Mouse (Mus musculus): ENCODE data around the gene Cc2d2b. TPM values are rescaled to one million over a fixed set of nuclear protein-coding genes. Genes with fewer than 3 reads are reported as not detected.

The Cc2d2b gene
- polyA plus RNA-seq, 1 experiment from 2014 or later = 0.35 TPM

DNA sequence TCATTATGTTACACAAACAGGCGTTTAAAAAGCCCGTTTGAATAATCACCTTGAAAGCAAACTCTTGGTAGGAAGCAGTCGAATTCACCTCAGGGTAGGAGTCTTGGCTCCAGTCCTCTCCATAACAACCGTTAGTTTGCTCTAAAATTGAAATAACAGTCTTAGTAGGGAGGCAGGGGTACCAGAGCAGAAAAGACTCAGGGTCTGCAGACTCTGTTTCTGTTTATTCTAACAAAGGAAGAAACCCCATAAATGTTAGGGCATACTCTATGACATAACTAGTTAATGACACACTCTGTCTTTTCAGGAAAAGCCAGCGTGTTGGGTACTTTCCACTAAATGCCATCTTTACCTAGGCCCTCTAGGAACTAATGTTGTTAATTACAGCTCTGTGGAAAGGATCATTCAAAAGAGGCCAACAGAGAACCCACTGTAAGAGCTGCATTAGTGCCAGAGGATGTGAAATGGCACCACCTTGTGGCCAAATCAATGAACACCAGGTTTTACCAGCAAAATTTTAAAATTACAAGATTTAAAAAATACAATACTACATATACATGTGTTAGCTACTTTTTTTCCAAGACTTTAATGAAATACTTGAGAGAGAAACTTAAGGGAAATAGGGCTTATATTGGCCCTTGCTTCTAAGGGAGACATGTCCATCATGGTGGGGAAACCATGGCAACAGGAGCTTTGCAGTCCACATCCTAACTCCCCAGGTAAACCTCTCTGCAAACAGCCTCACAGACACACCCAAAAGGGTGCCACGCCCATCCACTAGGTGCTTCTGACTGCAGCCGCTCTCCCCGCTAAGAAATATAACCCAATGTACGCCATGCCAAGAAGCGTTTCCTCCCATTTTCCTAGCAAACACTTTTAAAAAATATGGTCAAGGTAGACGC is 26.2 kb upstream of the Cc2d2b start:
- Histone ChIP-seq H3K36me3 (ENCODE audit: control insufficient read depth, insufficient read depth, low read length) (no peaks in the 10 kb centered on the region), H3K9ac (ENCODE audit: low read length) (no peak overlapping the region), H3K4me2 (ENCODE audit: low read depth, low read length) (no peak overlapping the region), H3K27ac (ENCODE audit: low read length) (no peak overlapping the region), H3K27me3 (ENCODE audit: control insufficient read depth, insufficient read depth, low read length) (no peaks in the 10 kb centered on the region), H3K9me3 (replicated peaks; ENCODE audit: control insufficient read depth, low read length) (no peaks in the 10 kb centered on the region), H3K4me1 (ENCODE audit: control insufficient read depth, insufficient read depth, low read length) (no peaks in the 10 kb centered on the region), H3K4me3 (replicated peaks; ENCODE audit: low read length) (no peak overlapping the region)
- no peak for ATAC-seq (ENCODE audit: insufficient read depth, low FRiP score)
- WGBS = 49% methylated on average over 11 of the region's 11 CpGs

DNA sequence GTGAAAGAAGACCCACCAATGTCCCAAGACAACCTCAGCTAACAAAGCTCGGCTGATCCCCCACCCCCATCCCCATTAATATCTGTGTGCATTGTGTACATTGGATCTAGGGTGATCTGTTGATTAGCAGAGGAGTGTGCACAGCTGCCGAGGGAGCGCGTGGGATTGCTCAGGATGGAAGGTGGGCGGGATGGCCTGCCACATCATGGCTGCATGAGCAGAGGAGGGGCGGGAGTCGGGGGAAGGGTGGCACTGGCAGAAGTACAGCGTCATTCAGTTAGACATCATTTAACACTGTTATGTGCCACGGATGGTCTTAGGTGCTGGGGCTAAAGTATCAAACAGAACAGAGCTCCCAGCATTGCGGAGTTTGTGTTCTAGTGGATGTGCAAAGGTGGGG is 25.0 kb upstream of the Cc2d2b start:
- WGBS = 33% methylated on average over 10 of the region's 10 CpGs
- no peak for ATAC-seq (ENCODE audit: insufficient read depth, low FRiP score)

DNA sequence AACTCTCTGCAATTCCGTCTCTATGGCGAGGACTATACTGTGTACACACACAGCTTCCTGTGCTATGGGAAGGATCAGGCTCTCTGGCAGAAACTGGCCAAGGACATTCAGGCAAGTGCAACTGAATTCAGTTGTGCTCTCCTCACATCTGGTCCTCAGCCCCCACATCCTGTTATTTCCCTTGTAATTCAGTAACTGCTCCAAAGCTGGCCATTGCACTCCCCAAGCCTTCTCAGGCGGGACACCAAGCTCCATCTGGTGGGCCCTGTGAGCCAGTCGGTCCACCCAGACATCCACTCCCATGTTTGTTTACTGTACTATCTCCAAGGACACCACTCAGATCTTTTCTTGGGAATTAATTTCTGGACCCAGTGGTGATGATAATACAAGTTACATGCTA is 22.4 kb upstream of the Cc2d2b start:
- Histone ChIP-seq H3K4me2 (ENCODE audit: low read depth, low read length) (no peak overlapping the region), H3K36me3 (ENCODE audit: control insufficient read depth, insufficient read depth, low read length) (no peaks in the 10 kb centered on the region), H3K9me3 (replicated peaks; ENCODE audit: control insufficient read depth, low read length) (no peaks in the 10 kb centered on the region), H3K4me3 (replicated peaks; ENCODE audit: low read length) (no peak overlapping the region), H3K27ac (ENCODE audit: low read length) (no peak overlapping the region), H3K4me1 (ENCODE audit: control insufficient read depth, insufficient read depth, low read length) (no peaks in the 10 kb centered on the region), H3K27me3 (ENCODE audit: control insufficient read depth, insufficient read depth, low read length) (no peaks in the 10 kb centered on the region), H3K9ac (ENCODE audit: low read length) (no peak overlapping the region)
- WGBS = 47% methylated on average over 4 of the region's 4 CpGs
- ATAC-seq (ENCODE audit: insufficient read depth, low FRiP score) = no peak

More for the DNA sequence above, 25.0 kb upstream of the Cc2d2b start:
- H3K4me3 ChIP-seq (replicated peaks; ENCODE audit: low read length) = no peak overlapping the region
- no peaks in the 10 kb centered on the region for H3K9me3 ChIP-seq (replicated peaks; ENCODE audit: control insufficient read depth, low read length)
- no peak overlapping the region for H3K9ac ChIP-seq (ENCODE audit: low read length)
- H3K27me3 ChIP-seq (ENCODE audit: control insufficient read depth, insufficient read depth, low read length) = no peaks in the 10 kb centered on the region
- H3K36me3 ChIP-seq (ENCODE audit: control insufficient read depth, insufficient read depth, low read length) = no peaks in the 10 kb centered on the region
- H3K4me1 ChIP-seq (ENCODE audit: control insufficient read depth, insufficient read depth, low read length) = no peaks in the 10 kb centered on the region
- no peak overlapping the region for H3K27ac ChIP-seq (ENCODE audit: low read length)
- H3K4me2 ChIP-seq (ENCODE audit: low read depth, low read length) = no peak overlapping the region

DNA sequence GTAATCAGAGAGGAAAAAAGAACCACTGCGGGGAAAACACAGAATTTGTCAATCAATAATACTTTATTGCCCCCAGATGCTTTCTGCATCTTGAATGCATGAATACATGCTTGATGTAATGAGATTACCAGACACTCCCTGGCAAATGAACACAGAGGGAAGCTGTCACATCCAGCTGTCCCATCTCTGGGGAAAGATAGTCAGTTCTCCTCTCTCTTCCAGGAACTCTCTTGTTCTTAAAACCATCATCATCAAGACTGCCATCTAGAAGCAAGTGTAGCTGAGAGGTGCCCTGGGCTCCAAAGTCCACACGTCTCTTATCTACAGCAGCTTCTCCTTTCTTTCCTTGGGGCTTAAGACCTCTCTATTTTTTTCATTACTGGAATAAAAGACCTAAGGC is 21.9 kb upstream of the Cc2d2b start:
- ATAC-seq (ENCODE audit: insufficient read depth, low FRiP score) = no peak
- 62% methylated on average over 2 of the region's 2 CpGs for WGBS

DNA sequence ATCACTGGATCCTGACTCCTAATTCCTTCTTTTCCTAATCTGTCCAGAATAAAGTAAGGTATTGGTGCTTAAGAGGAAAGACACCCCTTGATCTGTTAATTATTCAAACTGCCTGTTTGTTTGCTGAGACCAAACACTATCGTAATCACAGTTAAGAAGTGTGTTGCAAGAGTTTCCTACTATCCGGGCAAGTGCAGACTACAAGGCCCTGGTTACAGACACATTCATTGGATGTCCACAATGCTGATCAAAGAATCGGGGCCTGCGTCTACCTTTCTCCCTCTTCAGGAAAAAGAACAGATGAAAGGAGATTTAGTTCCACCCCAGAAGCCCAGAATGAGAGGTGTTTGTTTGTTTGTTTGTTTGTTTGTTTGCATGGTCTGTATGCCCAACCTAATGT is 20.3 kb upstream of the Cc2d2b start:
- Histone ChIP-seq H3K4me3 (replicated peaks; ENCODE audit: low read length) (no peak overlapping the region), H3K4me2 (ENCODE audit: low read depth, low read length) (no peak overlapping the region), H3K27ac (ENCODE audit: low read length) (no peak overlapping the region), H3K36me3 (ENCODE audit: control insufficient read depth, insufficient read depth, low read length) (no peaks in the 10 kb centered on the region), H3K27me3 (ENCODE audit: control insufficient read depth, insufficient read depth, low read length) (no peaks in the 10 kb centered on the region), H3K4me1 (ENCODE audit: control insufficient read depth, insufficient read depth, low read length) (no peaks in the 10 kb centered on the region), H3K9ac (ENCODE audit: low read length) (no peak overlapping the region), H3K9me3 (replicated peaks; ENCODE audit: control insufficient read depth, low read length) (no peaks in the 10 kb centered on the region)
- WGBS = 76% methylated on average over 4 of the region's 4 CpGs
- no peak for ATAC-seq (ENCODE audit: insufficient read depth, low FRiP score)

More for the DNA sequence above, 21.9 kb upstream of the Cc2d2b start:
- Histone ChIP-seq H3K9ac (ENCODE audit: low read length) (no peak overlapping the region), H3K9me3 (replicated peaks; ENCODE audit: control insufficient read depth, low read length) (no peaks in the 10 kb centered on the region), H3K4me3 (replicated peaks; ENCODE audit: low read length) (no peak overlapping the region), H3K4me1 (ENCODE audit: control insufficient read depth, insufficient read depth, low read length) (no peaks in the 10 kb centered on the region), H3K4me2 (ENCODE audit: low read depth, low read length) (no peak overlapping the region), H3K27me3 (ENCODE audit: control insufficient read depth, insufficient read depth, low read length) (no peaks in the 10 kb centered on the region), H3K27ac (ENCODE audit: low read length) (no peak overlapping the region), H3K36me3 (ENCODE audit: control insufficient read depth, insufficient read depth, low read length) (no peaks in the 10 kb centered on the region)

DNA sequence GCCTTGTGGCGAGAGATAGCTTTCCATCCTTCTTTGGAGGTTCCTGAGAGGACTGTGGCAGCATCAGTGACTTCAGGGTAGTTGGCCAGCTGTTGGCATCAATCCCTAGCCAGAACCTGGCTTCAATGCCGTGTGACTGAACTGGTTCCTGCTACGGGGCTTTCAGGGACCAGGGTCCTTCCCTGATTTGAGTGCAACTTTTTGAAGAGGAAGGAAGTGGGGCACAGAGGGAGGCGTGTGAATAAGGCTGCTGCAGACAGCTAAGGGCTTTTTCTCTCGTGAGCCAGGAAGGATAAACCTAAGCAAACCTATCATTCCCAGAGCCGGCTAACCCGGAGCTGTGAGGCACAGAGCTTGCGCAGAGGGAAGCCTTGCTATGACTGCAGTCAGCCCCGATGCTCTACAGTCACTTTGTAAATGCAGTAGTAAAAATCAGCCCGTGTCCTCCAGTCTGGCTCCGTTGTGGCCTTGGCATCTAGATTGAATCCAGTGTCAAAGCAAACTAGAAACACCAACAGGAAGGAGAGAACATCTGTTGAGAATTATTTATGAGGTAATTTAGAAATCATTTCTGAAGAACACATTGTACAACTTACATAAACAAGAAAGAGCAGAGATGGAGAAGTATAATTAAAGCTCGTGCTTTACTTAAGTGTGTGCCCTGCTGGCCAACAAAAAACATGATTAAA is 19.7 kb upstream of the Cc2d2b start:
- H3K36me3 ChIP-seq (ENCODE audit: control insufficient read depth, insufficient read depth, low read length) = no peaks in the 10 kb centered on the region
- ATAC-seq (ENCODE audit: insufficient read depth, low FRiP score) = no peak
- no peak overlapping the region for H3K4me2 ChIP-seq (ENCODE audit: low read depth, low read length)
- H3K27ac ChIP-seq (ENCODE audit: low read length) = no peak overlapping the region
- no peaks in the 10 kb centered on the region for H3K27me3 ChIP-seq (ENCODE audit: control insufficient read depth, insufficient read depth, low read length)
- WGBS = 50% methylated on average over 12 of the region's 12 CpGs
- no peak overlapping the region for H3K9ac ChIP-seq (ENCODE audit: low read length)
- H3K9me3 ChIP-seq (replicated peaks; ENCODE audit: control insufficient read depth, low read length) = no peaks in the 10 kb centered on the region
- no peak overlapping the region for H3K4me3 ChIP-seq (replicated peaks; ENCODE audit: low read length)
- H3K4me1 ChIP-seq (ENCODE audit: control insufficient read depth, insufficient read depth, low read length) = no peaks in the 10 kb centered on the region

DNA sequence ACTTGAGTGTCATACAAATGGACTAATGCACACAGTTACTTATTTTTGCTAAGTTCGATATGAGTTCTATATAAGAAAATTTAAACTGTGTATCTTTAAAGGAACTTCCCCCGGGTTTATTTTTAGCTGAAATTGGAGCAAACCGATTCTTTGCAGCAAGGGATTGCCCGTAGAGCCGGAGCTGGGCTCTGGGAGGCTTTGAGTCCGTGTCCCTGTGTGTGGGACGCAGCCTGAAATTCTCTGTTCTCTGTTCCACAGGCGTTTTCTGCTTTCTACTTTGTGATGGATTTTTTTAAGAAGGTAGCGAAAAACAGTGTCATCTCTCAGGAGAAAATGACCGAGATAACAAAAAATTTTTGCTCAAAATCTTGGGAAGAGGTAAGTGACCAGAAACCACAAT is 15.1 kb upstream of the Cc2d2b start:
- ATAC-seq (ENCODE audit: insufficient read depth, low FRiP score) = no peak
- WGBS = 67% methylated on average over 10 of the region's 10 CpGs
- no peaks in the 10 kb centered on the region for H3K27me3 ChIP-seq (ENCODE audit: control insufficient read depth, insufficient read depth, low read length)

DNA sequence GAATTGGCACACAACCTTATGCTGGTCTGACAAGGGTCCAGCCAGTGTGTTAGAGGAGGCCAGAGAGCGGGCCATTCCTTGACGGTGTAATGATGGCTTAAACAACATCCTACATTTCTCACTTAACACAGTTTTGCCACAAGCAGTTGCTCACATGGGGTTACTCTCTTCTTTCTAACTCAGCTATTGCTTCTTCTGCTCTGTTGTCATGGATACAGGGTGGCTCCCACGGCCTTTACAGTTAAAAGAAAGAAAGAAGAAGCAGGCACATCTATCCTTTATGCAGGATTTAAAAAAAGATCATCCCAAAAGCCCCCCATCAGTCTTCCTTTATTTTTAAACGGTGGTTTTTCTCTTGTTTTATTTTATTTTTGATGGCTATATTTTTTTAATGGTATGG is 14.7 kb upstream of the Cc2d2b start:
- no peak for ATAC-seq (ENCODE audit: insufficient read depth, low FRiP score)
- no peak overlapping the region for H3K4me3 ChIP-seq (replicated peaks; ENCODE audit: low read length)

More for the DNA sequence above, 15.1 kb upstream of the Cc2d2b start:
- H3K4me3 ChIP-seq (replicated peaks; ENCODE audit: low read length) = no peak overlapping the region
- no peaks in the 10 kb centered on the region for H3K9me3 ChIP-seq (replicated peaks; ENCODE audit: control insufficient read depth, low read length)
- H3K4me1 ChIP-seq (ENCODE audit: control insufficient read depth, insufficient read depth, low read length) = no peaks in the 10 kb centered on the region
- H3K36me3 ChIP-seq (ENCODE audit: control insufficient read depth, insufficient read depth, low read length) = no peaks in the 10 kb centered on the region
- no peak overlapping the region for H3K27ac ChIP-seq (ENCODE audit: low read length)
- no peak overlapping the region for H3K4me2 ChIP-seq (ENCODE audit: low read depth, low read length)
- H3K9ac ChIP-seq (ENCODE audit: low read length) = no peak overlapping the region

More for the DNA sequence above, 14.7 kb upstream of the Cc2d2b start:
- no peak overlapping the region for H3K4me2 ChIP-seq (ENCODE audit: low read depth, low read length)
- H3K27me3 ChIP-seq (ENCODE audit: control insufficient read depth, insufficient read depth, low read length) = no peaks in the 10 kb centered on the region
- no peaks in the 10 kb centered on the region for H3K4me1 ChIP-seq (ENCODE audit: control insufficient read depth, insufficient read depth, low read length)
- no peak overlapping the region for H3K9ac ChIP-seq (ENCODE audit: low read length)
- no peaks in the 10 kb centered on the region for H3K36me3 ChIP-seq (ENCODE audit: control insufficient read depth, insufficient read depth, low read length)
- no peak overlapping the region for H3K27ac ChIP-seq (ENCODE audit: low read length)
- no peaks in the 10 kb centered on the region for H3K9me3 ChIP-seq (replicated peaks; ENCODE audit: control insufficient read depth, low read length)
- 69% methylated on average over 4 of the region's 4 CpGs for WGBS
